Mouse (Mus musculus) midbrain, embryonic 10.5 days (tissue): ENCODE data around the gene Med13. TPM values are rescaled to one million over a fixed set of nuclear protein-coding genes. Genes with fewer than 3 reads are reported as not detected.

Source experiments
- DNase-seq: peaks from one replicate; pipeline ENCODE4 v3.0.0-alpha.2; 2017; ENCODE audit warnings: low spot score
- H3K27ac ChIP-seq: fragments of 300-500 bp; sonication (generic); replicated peaks from 2 replicates; pipeline ENCODE4 v1.5.1; 2016; ENCODE audit warnings: mild to moderate bottlenecking
- H3K27me3 ChIP-seq: fragments of 300-500 bp; sonication (generic); 2 replicates; pipeline ENCODE4 v1.6.1; 2016; ENCODE audit warnings: low read depth, mild to moderate bottlenecking; ENCODE audit not compliant: poor library complexity, severe bottlenecking
- H3K36me3 ChIP-seq: fragments of 300-500 bp; sonication (generic); 2 replicates; pipeline ENCODE4 v1.6.1; 2016; ENCODE audit warnings: mild to moderate bottlenecking, moderate library complexity
- H3K4me1 ChIP-seq: fragments of 300-500 bp; sonication (generic); 2 replicates; pipeline ENCODE4 v1.6.1; 2016
- H3K4me3 ChIP-seq: fragments of 300-500 bp; sonication (generic); 2 replicates; pipeline ENCODE4 v1.5.1; 2016; ENCODE audit warnings: mild to moderate bottlenecking, moderate library complexity
- H3K9me3 ChIP-seq: fragments of 300-500 bp; sonication (generic); replicated peaks from 2 replicates; pipeline ENCODE4 v1.6.1; 2016; ENCODE audit warnings: mild to moderate bottlenecking
- WGBS: fragments of 180-500 bp; shearing (Covaris S2); methylation state at CpG from one replicate; pipeline ENCODE4 v1.1.7; 2016; 5-methylcytosine and 5-hydroxymethylcytosine counted together
- polyA plus RNA-seq: library from polyadenylated mRNA; unstranded; fragments of >200 nt; fragmentation: Nextera tagmentation; extraction: Ambion mirVana; gene quantifications from 2 replicates; pipeline ENCODE4 v1.2.1, GENCODE M21; 2016

Med13 gene
- polyA plus RNA-seq, 1 experiment from 2014 or later, result 6.0 TPM

DNA sequence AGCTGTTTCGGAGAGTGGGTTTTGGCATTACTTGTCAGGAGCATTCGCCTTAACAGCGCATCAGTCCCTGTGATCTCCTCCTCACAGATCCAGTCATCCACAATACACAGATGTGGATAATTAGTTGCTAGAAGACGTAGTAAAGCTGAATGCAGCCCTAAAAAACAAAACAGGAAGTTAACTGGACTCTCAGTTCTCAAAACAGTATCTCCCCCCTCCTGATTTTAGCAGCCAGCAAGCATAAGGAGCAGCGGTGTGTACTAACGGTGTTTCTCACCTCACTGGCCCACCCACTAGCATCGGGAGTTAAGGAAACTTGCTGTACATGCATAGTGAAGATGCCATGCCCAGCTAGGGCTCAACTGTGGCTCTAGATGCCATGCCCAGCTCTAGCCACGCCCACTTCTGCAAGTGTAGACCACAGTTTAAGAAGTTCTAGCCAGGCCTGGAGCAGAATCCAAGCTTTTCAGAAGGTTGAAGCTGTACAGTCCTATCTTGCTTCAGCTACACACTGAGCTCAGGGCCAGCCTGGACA is 130.7 kb downstream of the Med13 start:
- Histone ChIP-seq H3K36me3 (peaks cover 96% of the 10 kb centered on the region), H3K27me3 (no peaks in the 10 kb centered on the region), H3K27ac (no peak overlapping the region), H3K4me3 (no peak overlapping the region), H3K9me3 (no peaks in the 10 kb centered on the region), H3K4me1 (no peaks in the 10 kb centered on the region)
- no peak for DNase-seq
- 90% methylated on average over 8 of the region's 8 CpGs for WGBS

GRCm38 (mm10) chr11:86225761-86226160 is 131.6 kb downstream of the Med13 start:
- Histone ChIP-seq H3K36me3 (peaks cover 96% of the 10 kb centered on the region), H3K27me3 (no peaks in the 10 kb centered on the region), H3K27ac (no peak overlapping the region), H3K4me3 (no peak overlapping the region), H3K9me3 (no peaks in the 10 kb centered on the region), H3K4me1 (no peaks in the 10 kb centered on the region)
- no peak for DNase-seq
- 92% methylated on average over 4 of the region's 4 CpGs for WGBS

Other genes starting within 250 kb of the Med13 start
- 10.7 and 12.4 TPM in 2 replicates for gene Brip1, start 156.4 kb downstream of the Med13 start, polyA plus RNA-seq
- 48.1 and 51.9 TPM in 2 replicates for gene Ints2, start 100.0 kb downstream of the Med13 start, polyA plus RNA-seq
- 23.4 and 23.7 TPM in 2 replicates for gene Rnft1, start 127.1 kb upstream of the Med13 start, polyA plus RNA-seq
- gene Rps6kb1, start 187.2 kb upstream of the Med13 start, polyA plus RNA-seq, result 56.2 and 58.3 TPM in 2 replicates
- 13.0 and 14.8 TPM in 2 replicates for gene Tubd1, start 187.4 kb upstream of the Med13 start, polyA plus RNA-seq